Mouse (Mus musculus): ENCODE data around the gene Tmem208.

Tmem208 gene

GRCm38 (mm10) chr8:105298351-105299252 lies 27.6 kb upstream of the Tmem208 start:
- DNase-seq (ENCODE audit: low read depth) = peak; percentile 25

GRCm38 (mm10) chr8:105299962-105300361 lies 26.2 kb upstream of the Tmem208 start:
- DNase-seq (ENCODE audit: low read depth) = no peak

GRCm38 (mm10) chr8:105303396-105303795 lies 22.8 kb upstream of the Tmem208 start:
- DNase-seq (ENCODE audit: low read depth) = peak; percentile 30

- no peak for DNase-seq (ENCODE audit: low read depth)
Measured at GRCm38 (mm10) chr8:105303874-105304273, 22.3 kb upstream of the Tmem208 start.

GRCm38 (mm10) chr8:105304325-105305210 lies 21.6 kb upstream of the Tmem208 start:
- peak; percentile 42 for DNase-seq (ENCODE audit: low read depth)

- DNase-seq (ENCODE audit: low read depth) = peak; percentile 68
Measured at GRCm38 (mm10) chr8:105305211-105306145, 20.7 kb upstream of the Tmem208 start, which contains the start of gene Elmo3. TSS of gene Elmo3 (plus strand) at chr8:105305601.

- no peak for DNase-seq (ENCODE audit: low read depth)
Measured at GRCm38 (mm10) chr8:105306146-105306691, 19.9 kb upstream of the Tmem208 start.

GRCm38 (mm10) chr8:105307670-105308069 lies 18.5 kb upstream of the Tmem208 start:
- no peak for DNase-seq (ENCODE audit: low read depth)

GRCm38 (mm10) chr8:105308428-105308827 lies 17.7 kb upstream of the Tmem208 start:
- no peak for DNase-seq (ENCODE audit: low read depth)

- DNase-seq (ENCODE audit: low read depth) = no peak
Measured at GRCm38 (mm10) chr8:105309142-105309847, 16.9 kb upstream of the Tmem208 start.

- DNase-seq (ENCODE audit: low read depth) = no peak
Measured at GRCm38 (mm10) chr8:105310118-105310517, 16.0 kb upstream of the Tmem208 start.

- DNase-seq (ENCODE audit: low read depth) = no peak
Measured at GRCm38 (mm10) chr8:105311718-105312117, 14.4 kb upstream of the Tmem208 start.

GRCm38 (mm10) chr8:105312891-105313481 lies 13.2 kb upstream of the Tmem208 start:
- DNase-seq (ENCODE audit: low read depth) = no peak

GRCm38 (mm10) chr8:105313622-105314402 lies 12.3 kb upstream of the Tmem208 start:
- DNase-seq (ENCODE audit: low read depth) = no peak

GRCm38 (mm10) chr8:105315073-105315769 lies 10.9 kb upstream of the Tmem208 start:
- no peak for DNase-seq (ENCODE audit: low read depth)

- DNase-seq (ENCODE audit: low read depth) = no peak
Measured at GRCm38 (mm10) chr8:105317941-105318340, 8.2 kb upstream of the Tmem208 start.

- DNase-seq (ENCODE audit: low read depth) = no peak
Measured at GRCm38 (mm10) chr8:105318662-105319190, 7.4 kb upstream of the Tmem208 start.

GRCm38 (mm10) chr8:105323183-105323582 lies 3.0 kb upstream of the Tmem208 start:
- no peak for DNase-seq (ENCODE audit: low read depth)
